Mouse (Mus musculus) megakaryocyte, embryonic 14.5 days (primary cell): Measurements from ENCODE around the gene Sufu.

Experiments used
- FLI1 ChIP-seq: IDR thresholded peaks from 2 replicates; pipeline ENCODE4 v1.6.1; 2012; ENCODE audit warnings: low read length, inconsistent platforms, mixed read lengths
- GATA1 ChIP-seq: IDR thresholded peaks from 3 replicates; pipeline ENCODE4 v1.6.1; 2012; ENCODE audit warnings: mixed read lengths, low read length, inconsistent platforms, borderline replicate concordance

DNA sequence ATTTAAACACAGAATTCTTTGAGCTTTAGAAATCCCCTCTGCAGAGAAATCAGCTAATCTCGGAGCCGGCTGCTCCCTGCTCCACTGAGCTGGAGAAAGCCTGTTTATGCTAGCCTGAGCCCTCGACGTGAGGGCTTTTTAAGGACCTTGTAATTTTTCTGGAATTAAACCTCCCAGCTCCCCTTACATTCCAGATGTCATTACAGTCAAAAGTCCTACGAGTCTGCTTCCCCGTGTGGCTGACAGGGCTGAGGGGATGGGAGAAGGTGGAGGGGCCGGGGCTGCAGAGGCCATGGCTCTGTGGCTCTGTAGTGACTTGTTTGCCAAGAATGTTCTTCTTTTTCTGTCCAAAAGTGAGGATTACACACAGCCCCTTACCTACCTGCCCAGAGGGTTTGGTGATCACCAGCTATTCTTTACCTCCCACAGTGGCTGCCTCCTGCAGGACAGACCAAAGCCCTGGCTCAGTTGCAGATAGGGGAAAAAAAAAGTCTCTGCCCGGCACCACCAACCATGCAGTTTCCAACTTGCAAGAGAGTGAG is 133.8 kb downstream of the Sufu start:
- TF ChIP-seq GATA1 (no peak), FLI1 (no peak)
